Mouse (Mus musculus) urinary bladder, postnatal 4 days (tissue): ENCODE measurements around the gene Itih4.

ENCODE experiments used
- DNase-seq, 2 experiments: peaks; one replicate each; pipeline ENCODE4 v3.0.0; 2021 to 2022; ENCODE audit warnings: low spot score in 2 of 2

Gene Itih4

DNA sequence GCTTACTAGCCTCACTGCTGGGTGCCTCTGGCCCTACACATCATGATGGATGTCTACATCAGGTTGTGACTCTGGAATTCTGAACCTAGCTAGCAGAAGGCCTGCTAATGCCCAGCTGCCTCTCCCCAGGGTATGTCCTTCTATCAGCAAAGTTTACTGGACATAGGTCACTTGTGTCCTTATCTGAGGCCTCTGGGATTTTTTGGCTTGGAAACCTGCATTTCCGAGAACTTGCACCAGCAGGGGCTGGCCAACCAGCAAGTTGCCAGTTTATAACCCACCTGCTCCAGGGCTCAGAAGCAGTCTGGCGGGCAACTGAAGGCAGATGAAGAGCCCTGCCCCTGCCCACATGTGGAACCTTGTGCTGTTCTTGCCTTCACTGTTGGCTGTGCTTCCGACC lies at the start of gene Itih4:
Gene Itih4 (plus strand): TSS at position 273 of the 400 bp plus-strand sequence.
- DNase-seq = no peak

GRCm38 (mm10) chr14:30837416-30837996 lies 48.8 kb upstream of the Itih4 start:
- DNase-seq = no peak

DNA sequence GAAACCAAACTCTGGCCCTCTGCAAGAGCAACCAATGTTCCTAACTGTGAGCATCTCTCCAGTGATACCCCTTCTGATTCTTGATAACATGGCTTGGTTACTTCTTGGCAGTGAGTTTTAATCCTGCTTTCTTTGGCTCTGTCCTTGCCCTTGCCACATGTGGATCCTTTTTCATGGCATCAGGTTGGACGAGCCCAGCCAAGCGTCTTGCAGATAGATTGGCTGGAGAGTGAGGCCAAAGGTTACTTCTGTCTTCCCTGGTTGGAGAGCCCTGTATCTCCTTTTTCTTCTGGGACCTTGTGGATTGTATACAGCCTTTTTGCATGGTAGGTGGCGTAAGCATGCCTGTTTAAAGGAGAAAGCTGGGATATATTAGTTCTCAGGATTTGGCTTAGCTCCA lies 42.6 kb upstream of the Itih4 start:
- DNase-seq = no peak

- no peak for DNase-seq
These were observed 35.8 kb upstream of the Itih4 start for GRCm38 (mm10) chr14:30850504-30850903.

- no peak for DNase-seq
These were observed 34.0 kb upstream of the Itih4 start for GRCm38 (mm10) chr14:30852325-30852724.

DNA sequence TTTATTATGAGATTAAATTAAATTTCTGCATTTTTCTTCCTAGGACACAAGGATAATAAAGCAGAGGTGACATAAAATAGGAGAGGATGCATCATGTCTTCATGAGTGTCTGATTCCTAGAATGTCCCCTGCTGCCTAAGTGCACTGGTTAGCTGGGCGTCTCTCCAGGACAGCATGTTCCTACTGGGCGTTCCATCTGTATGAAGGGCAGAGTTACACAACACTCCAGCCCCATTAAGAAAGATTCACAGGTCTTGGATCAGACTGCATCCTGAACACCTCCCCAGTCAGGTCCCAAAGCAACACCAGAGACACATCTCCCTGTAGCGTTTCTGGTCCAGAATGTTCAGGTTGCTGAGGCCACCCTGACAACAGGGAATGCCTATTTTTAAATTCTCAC lies 31.0 kb upstream of the Itih4 start:
- DNase-seq = no peak

DNA sequence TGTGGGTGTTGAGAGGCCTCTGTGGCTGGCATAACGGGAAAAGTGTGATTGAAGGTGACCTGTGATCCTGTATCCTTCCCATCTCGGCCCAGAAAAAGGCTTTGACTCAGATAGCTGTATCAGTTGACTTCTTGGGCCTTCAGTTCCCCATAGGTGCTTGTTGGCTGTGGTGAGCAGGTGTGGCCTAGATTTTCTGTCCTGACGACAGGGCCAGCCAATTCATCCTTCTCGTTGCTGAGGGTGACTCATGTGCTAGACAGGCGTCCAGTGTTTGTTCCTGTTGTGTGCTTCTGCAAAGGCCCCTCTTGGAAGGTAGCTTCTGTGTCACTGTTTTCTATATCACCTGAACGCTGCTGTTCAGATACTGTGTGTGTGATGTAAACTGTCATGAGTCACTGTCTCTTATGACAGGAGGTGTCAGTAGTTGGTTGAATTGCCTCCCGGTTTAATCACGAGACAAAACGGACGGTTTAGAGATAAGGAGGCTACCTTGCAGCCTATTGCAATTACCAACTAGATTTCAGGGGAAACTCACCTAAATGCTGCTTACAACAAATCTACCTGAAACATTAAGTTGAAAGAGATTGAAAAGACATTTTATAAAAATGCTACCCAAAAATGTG lies 29.3 kb upstream of the Itih4 start:
- DNase-seq = no peak

DNA sequence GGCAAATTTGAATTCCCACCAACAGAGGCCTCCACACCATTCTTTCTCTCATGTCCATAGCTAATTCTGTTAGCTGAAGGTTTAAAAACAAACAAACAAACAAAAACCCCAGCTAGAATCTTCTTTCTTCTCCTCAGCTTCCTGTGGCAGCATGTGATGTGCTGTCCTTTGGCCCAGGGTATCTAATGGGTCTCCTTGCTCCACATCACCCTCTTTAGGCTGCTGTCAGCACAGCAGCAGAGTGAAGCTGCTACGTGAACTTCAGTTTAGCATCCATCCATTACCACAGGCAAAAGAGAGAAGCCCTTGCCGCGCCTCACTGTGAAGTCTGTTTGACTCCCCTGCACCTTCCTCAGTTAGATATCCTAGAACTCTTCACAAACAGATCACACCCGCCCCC lies 28.3 kb upstream of the Itih4 start:
- no peak for DNase-seq

DNA sequence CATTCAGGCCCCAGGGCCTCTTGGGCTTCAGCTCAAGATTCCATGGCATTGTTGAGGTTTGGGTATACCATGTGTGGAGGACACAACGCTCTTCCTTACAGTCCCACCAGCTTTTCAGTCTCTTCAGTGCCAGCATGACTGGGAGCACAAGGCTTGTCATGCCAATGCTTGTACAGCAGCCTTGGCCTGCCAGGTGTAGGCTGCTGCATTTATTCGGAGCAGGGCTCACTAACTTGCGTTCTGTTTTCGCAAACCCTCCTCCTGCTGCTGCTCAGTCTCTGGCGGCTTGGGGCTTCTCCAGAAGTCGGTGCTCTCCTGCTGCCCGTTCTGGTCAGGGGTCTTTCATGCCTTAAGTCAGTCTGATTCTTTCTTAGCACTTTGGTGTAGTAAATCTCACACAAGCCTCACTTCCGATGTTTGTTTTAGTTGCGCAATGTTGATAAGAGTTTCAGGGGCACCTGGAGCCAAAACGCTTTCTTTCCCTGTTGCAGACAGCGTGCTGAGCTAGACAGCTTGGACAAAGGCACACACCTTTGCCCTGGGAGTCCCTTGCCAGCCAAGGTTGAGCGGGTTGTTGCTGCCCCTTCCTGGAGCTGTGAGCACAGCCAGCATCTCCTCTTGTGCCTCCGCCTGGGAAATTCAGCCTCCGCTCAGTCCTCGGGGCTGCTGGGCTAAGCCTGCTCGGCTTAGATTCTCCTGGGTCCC lies 24.7 kb upstream of the Itih4 start:
- no peak for DNase-seq

DNA sequence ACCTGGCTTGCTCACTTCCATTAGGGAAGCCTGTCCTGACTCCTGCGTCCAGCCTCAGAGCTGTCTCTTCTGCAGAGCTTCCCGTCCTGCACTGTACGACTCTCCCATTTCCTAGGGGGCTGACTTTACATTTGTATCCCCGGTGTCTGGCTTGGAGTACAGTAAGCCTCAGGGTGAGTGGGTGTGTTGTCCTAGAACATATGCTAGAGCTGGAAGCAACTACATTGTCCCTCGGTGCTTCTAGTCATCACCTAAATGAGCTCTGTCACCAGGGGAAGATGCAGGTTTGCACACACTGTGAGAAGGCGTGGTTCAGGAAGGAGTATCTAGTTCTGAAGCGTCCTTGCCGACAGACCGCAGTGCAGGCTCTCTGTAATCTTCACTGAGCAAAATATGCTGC lies 23.9 kb upstream of the Itih4 start:
- DNase-seq = no peak

DNA sequence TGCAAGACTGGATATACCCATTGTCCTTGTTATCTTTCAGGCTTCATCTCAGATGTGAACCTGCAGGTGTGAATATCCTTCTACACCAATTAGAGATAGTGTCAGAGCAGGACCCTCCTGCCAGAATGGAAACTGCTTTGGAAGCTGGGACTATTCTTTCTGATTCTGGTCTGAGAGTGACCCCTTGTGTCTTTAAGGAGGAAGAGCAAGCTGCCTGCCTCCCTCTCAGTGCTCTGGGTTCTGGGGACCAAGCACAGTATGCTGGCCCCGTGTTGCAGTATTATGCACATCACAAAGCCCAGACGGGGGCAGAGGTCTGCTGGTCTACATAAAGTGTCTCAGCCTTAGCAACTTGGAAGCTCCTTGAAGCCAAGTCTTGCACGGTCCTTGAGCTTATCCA lies 21.0 kb upstream of the Itih4 start:
- no peak for DNase-seq

DNA sequence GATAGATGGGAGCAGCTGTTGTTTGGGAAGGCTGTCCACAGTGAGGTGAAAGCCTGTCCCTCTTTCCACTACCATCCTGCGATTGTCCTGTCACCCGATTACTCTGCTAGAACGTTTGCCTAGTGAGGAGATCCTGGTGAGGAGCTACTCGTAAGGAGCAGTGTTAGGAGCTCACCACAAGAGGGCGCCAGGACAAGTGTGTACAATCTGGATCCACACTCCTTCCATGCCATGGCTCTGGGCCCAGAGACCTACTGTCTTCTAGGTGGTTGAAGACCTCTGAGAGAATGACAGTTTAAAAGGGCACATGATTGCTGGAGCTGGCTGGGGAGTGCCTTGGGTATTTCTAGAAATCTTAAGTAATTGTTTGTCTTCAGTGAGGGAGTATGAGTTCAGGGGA lies 19.2 kb upstream of the Itih4 start:
- peak; percentile 62 to 80 for DNase-seq

- no peak for DNase-seq
These were observed 17.4 kb upstream of the Itih4 start for GRCm38 (mm10) chr14:30868826-30869225.

DNA sequence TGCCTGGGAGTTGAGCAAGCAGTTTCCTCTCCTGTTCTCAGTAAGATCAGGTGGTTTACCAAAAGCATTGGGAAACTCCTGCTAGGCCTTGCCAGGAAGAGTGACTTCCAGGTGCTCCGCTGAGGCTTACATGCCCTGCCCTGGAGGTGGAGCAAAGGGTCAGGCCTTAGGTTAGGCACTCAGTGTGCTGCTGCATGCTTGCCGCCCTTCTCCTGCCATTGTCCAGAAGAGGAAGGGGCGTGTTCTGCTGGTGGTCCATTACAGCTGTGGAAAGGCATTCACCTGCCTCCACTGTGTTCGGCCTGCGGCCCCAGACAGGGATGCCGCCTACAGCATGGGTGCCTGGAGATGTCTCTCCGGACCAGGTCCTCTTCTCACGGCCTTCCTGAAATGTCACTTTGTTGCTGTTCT lies 16.9 kb upstream of the Itih4 start:
- DNase-seq = no peak

DNA sequence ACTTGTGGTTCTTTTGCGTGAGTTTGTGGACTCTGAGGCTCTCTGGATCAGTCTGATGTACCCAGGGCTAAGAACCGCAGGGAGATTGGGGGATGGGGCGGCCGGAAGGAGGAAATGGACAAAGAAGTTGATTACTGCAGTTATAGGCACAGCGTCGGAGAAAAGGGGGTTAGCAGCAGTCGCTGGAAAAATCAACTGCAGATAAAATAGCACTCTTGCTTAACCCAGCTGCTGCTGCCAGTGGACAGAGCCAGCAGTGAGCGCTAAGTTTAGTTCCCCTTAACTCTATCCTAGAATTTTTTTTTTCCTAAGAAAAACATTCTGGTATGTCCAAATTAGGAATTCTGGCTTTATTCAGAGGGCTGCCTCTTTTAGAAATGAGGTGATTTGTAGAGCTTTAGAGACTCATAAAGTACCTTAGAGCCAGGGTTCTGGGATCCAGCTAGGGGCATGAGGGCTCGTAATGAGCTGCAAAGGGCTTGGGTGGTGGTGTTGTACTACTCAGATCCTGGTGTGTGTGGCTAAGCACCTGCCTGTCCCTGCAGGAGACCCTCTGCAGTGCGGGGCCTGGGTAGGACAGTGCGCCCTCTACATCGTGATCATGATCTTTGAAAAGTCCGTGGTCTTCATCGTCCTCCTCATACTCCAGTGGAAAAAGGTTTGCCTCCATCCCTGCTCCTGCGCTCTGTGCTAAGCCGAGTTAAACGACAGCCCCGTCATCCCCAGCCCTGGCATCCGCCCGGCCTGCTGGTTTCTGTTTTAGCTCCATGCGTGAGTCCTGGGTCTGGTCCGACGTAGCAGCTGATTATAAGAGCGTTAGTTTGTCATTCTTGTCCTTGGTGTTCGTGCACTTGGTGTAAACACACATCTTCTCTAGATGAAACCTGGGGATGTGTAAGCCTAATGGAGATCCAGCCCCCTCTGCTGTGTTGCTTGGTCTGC lies 15.8 kb upstream of the Itih4 start:
- no peak for DNase-seq

GRCm38 (mm10) chr14:30874095-30874700 lies 12.1 kb upstream of the Itih4 start:
- DNase-seq = no peak

DNA sequence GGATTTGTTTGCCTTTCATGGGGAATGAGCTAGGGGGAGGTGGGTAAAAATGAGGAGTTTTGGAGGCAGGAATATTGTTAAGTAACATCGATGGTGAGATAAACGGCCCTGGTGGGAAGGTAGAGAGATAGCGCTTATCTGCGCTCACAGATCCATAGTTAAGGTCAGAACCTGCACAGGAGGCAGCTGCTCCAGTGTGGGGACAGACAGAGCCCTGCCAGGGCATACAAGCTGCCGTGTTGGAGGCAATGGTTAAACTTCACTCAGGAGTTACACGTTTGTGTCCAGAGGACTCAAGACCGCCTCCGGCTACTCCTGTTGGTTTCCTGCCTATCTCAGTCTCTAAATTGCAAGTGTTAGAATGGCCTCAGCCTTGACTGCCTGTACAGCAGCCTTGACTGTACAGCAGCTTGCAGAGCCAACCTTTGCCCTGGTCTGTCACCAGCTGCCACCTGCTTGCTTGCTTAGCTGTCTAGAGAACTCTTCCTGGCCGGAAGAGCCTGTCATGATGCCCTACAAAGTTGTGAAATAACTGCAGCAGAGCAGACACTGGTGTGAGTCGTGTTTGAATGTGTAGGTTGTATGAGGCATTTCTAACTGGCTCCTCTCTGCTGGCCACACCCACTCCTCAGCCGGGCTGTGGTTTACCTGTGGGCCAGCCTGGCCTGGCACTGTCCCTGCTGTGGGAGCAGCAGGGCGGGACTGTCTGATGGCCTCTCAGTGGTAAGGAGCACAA lies 11.0 kb upstream of the Itih4 start:
- DNase-seq = no peak

GRCm38 (mm10) chr14:30875955-30876354 lies 10.3 kb upstream of the Itih4 start:
- no peak for DNase-seq

DNA sequence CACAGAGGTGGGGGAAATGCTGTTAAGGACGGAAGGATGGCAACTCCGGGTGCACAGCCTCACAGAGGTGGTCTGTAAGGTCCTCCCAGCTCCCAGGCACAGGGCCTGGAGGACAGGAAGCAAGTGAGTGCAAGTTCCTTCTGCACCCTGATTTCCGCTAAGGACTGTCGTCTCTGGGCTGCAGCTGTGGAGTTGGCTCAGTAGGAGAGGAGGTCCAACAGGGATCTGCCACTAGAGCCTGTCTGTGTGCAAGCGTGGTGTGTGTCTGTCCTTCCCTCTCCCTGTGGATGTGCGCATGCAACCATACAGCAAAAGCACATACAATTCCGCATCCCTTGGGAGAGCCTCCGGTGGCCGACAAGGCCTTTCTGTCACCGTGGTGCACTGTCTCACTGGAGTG lies 9.8 kb upstream of the Itih4 start:
- DNase-seq = no peak

DNA sequence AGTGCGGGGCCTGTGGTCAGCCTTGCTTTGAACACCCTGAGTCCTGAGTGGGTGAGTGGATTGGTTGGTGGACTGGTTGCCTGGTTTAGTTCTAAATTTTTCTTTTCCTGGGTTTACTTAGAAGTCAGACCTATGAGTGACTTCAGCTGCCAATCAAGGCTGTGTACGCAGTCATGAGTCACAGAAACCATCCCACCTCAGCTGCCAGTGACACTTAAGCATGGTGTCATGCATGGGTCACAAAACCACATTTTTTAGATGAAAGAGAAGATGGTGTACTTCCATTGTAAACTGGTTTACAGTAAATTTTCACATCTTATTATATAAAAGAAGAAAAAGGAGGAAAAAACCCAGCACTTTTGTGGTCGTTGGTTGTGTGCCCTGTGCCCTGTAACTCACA lies 8.4 kb upstream of the Itih4 start:
- DNase-seq = no peak

DNA sequence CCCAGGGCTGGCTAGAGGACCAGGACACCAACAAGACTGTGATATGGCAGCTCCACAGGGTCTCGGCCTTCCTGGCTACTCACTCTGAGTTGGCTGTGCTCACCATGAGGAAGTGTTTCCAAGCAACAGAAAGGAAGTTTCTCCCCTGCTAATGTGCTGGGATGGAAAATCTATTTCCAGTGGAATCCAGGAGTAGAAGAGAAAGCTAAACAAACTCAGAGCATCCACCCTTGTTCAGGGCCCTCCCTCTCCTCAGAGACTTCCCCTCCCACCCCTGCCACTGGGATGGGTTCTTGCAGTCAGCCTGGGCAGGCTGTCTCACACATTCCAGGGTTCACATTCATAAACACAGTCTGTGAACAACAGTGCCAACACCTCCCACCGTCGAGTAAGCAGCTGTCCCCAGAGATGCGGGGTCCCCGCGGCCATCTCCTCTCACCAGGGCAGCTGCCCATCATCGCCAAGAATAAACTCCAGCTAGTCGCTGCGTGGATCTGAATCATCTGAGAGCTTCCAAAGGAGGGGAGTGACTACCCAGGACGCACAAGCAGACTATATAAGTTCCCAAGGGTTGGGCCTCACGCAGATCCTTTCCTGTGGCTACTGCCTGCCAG lies 7.2 kb upstream of the Itih4 start, which contains the start of gene Mustn1:
Gene Mustn1 (plus strand): TSS at position 243 of the 614 bp plus-strand sequence.
- no peak for DNase-seq
